Mouse (Mus musculus) ES-CJ7 (cell line): Measurements from ENCODE around the gene Krt33a.

Source experiments
- DNase-seq: peaks from one replicate; pipeline ENCODE4 v3.0.0; 2011; ENCODE audit warnings: low read depth, low spot score

The Krt33a gene

GRCm38 (mm10) chr11:99986180-99986647, 29.8 kb downstream of the Krt33a start, which contains the start of gene Krtap16-1:
Gene Krtap16-1, minus strand, starts transcription at chr11:99986597.
- DNase-seq, result no peak

DNA sequence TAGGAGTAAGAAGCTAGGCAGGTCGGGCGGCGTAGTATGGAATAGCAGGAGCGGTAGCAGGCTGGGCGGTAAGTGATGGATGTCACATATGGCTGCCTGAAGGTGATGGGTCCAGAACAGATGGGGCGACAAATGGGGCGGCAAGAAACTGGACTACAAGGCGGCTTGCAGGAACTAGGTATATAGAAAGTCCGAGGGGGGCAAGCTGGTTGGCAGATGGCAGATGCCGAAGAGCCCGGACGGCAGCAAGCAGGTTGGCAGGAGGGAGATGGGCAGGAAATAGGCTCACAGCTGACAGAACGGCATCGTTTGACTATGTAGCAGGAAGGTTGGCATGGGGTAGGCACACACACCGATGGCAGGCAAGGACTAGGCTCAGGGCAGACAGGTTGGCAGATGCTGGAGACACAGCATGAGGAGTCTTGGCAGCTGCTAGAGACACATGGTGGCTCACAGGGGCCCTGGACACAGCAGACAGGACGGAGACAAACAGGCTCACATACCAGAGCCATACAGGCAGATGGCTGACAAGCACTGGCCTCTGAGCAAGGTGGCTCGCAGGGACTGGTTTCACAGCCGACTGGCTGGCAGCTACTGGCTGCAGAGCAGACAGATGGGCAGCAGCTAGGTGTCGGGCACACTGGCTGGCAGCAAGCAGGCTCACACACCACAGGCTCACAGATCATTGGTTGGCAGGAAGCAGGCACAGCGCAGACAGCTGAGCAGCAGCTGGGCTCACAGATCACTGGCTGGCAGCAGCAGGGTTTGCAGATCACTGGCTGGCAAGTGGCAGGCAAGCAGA, 30.5 kb downstream of the Krt33a start:
- DNase-seq, result no peak

DNA sequence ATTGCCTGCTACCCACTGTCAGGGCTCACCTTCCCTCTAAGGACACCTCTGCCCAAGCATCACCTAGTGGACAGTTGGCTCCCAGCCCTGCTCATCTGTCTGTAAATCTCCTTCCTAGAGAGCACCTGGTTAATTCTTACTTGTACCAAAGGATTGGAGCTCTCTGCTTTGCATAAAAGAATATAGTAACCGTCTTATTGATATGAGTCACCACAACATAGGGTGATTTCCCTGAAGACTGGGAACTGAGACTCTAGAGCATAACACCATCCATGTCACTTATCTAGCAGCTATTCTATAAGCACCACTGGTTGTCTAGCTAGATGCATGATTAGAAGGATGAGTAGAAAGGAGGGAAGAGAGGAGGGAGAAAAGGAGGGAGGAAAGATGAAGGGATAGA, 32.6 kb downstream of the Krt33a start:
- no peak for DNase-seq

DNA sequence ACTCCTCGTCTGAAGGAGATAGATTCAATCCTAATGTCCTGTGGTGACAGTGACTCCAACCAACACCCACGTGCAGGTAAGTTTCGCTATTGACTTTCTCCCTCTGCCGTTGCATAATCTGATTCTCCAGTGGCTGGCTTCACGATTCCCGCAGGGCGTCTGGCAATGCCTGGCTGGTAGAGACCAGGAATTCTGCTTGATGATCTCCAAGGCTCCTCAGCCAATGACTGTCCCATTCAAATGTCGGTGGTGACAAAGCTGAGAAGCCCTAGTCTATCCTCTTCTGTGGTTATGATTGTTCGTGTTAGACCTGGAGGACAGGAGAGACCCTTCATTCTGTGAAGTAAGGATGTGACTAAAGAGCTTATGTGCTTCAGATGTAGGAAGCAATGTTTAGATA, 33.3 kb downstream of the Krt33a start:
- DNase-seq, result no peak

GRCm38 (mm10) chr11:99978953-99979352, 37.1 kb downstream of the Krt33a start, which contains the start of gene Krtap29-1:
Gene Krtap29-1, minus strand, starts transcription at chr11:99979053.
- no peak for DNase-seq

GRCm38 (mm10) chr11:99965961-99966360, 50.1 kb downstream of the Krt33a start:
- no peak for DNase-seq

- peak; percentile 59 for DNase-seq
Measured at GRCm38 (mm10) chr11:99964213-99964612, 51.8 kb downstream of the Krt33a start.
